Mouse (Mus musculus) limb, embryonic 15.5 days (tissue): ENCODE data around the gene Pdlim3. TPM values are rescaled to one million over a fixed set of nuclear protein-coding genes. Genes with fewer than 3 reads are reported as not detected.
"Not testable (repeated sequence)": the region's sequence is repeated elsewhere in the genome, so short reads cannot be mapped to it uniquely, and the experiment has no call there.

Experiments
- ATAC-seq: fragments of 200-750 bp; cut with Nextera tagmentation; 2 replicates; pipeline ENCODE4 v1.8.0; 2017; ENCODE audit warnings: low read depth, moderate TSS enrichment; ENCODE audit not compliant: insufficient number of reproducible peaks, low FRiP score, low TSS enrichment
- H3K27ac ChIP-seq: fragments of 300-500 bp; sonication (generic); 2 replicates; pipeline ENCODE4 v1.5.1; 2015; ENCODE audit warnings: moderate library complexity, mild to moderate bottlenecking, inconsistent platforms
- H3K27me3 ChIP-seq: fragments of 300-500 bp; sonication (generic); 2 replicates; pipeline ENCODE4 v1.6.1; 2015; ENCODE audit warnings: inconsistent platforms
- H3K36me3 ChIP-seq: fragments of 300-500 bp; sonication (generic); 2 replicates; pipeline ENCODE4 v1.6.1; 2015; ENCODE audit warnings: inconsistent platforms
- H3K4me1 ChIP-seq: fragments of 300-500 bp; sonication (generic); 2 replicates; pipeline ENCODE4 v1.6.1; 2015; ENCODE audit warnings: inconsistent platforms
- H3K4me2 ChIP-seq: fragments of 300-500 bp; sonication (generic); 2 replicates; pipeline ENCODE4 v1.6.1; 2015; ENCODE audit warnings: mild to moderate bottlenecking, inconsistent platforms
- H3K4me3 ChIP-seq: fragments of 300-500 bp; sonication (generic); 2 replicates; pipeline ENCODE4 v1.5.1; 2015; ENCODE audit warnings: mild to moderate bottlenecking, inconsistent platforms
- H3K9ac ChIP-seq: fragments of 300-500 bp; sonication (generic); 2 replicates; pipeline ENCODE4 v1.6.1; 2015; ENCODE audit warnings: inconsistent platforms
- H3K9me3 ChIP-seq: fragments of 300-500 bp; sonication (generic); 2 replicates; pipeline ENCODE4 v1.6.1; 2016; ENCODE audit warnings: inconsistent platforms
- WGBS: fragments of 180-500 bp; shearing (Covaris S2); methylation state at CpG from one replicate; pipeline ENCODE4 v1.1.7; 2015; 5-methylcytosine and 5-hydroxymethylcytosine counted together
- polyA plus RNA-seq: library from polyadenylated mRNA; unstranded; fragments of >200 nt; fragmentation: Nextera tagmentation; extraction: Ambion mirVana; gene quantifications from 2 replicates; pipeline ENCODE4 v1.2.1, GENCODE M21; 2015

The Pdlim3 gene
- polyA plus RNA-seq, result 83.4 and 124 TPM in 2 replicates

- Histone ChIP-seq H3K9me3 (no peaks in the 10 kb centered on the region), H3K27ac (peak within 1 kb of the TSS; percentile 54), H3K4me3 (peak within 1 kb of the TSS; percentile 42), H3K27me3 (peaks cover 3% of the 10 kb centered on the region; the same call in 1 of the 2 replicates), H3K4me1 (peaks cover 12% of the 10 kb centered on the region), H3K36me3 (no peaks in the 10 kb centered on the region), H3K9ac (peak within 1 kb of the TSS; percentile 41; the same call in 1 of the 2 replicates), H3K4me2 (peak within 1 kb of the TSS; percentile 74)
- under 1% methylated on average over 22 of the region's 22 CpGs for WGBS
- peak; percentile 65; the same call in 1 of the 2 replicates for ATAC-seq
These were observed at the start of gene Pdlim3 for GRCm38 (mm10) chr8:45885202-45885685. TSS of gene Pdlim3 (plus strand) at chr8:45885461.

DNA sequence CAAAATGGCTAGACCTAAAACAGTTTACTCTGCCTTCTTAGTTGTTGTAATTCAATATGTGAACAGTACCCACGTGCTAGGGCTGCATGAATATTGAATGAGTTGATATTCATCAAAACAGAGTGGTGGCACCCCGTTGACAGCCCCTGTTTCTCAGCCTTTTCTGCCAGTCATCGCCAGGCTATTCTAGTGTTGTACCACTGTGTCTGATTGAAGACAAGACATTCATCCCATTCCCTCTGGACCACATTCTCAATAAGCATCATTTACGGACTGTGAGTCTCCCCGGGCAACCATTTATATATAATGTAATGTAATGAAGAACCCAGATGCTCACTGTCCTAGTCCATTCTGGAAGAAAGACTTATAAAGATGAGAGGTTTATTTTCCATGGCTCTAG is 42.0 kb upstream of the Pdlim3 start:
- H3K9me3 ChIP-seq, result no peaks in the 10 kb centered on the region
- no peak overlapping the region for H3K4me3 ChIP-seq
- no peak overlapping the region for H3K27ac ChIP-seq
- WGBS, result 83% methylated on average over 5 of the region's 5 CpGs
- H3K4me1 ChIP-seq, result 0 out of 2 replicates have a peak, but pooled peaks cover 8% of the 10 kb centered on the region
- H3K4me2 ChIP-seq, result no peak overlapping the region
- no peaks in the 10 kb centered on the region for H3K36me3 ChIP-seq
- no peak for ATAC-seq
- H3K9ac ChIP-seq, result no peak overlapping the region
- H3K27me3 ChIP-seq, result no peaks in the 10 kb centered on the region

DNA sequence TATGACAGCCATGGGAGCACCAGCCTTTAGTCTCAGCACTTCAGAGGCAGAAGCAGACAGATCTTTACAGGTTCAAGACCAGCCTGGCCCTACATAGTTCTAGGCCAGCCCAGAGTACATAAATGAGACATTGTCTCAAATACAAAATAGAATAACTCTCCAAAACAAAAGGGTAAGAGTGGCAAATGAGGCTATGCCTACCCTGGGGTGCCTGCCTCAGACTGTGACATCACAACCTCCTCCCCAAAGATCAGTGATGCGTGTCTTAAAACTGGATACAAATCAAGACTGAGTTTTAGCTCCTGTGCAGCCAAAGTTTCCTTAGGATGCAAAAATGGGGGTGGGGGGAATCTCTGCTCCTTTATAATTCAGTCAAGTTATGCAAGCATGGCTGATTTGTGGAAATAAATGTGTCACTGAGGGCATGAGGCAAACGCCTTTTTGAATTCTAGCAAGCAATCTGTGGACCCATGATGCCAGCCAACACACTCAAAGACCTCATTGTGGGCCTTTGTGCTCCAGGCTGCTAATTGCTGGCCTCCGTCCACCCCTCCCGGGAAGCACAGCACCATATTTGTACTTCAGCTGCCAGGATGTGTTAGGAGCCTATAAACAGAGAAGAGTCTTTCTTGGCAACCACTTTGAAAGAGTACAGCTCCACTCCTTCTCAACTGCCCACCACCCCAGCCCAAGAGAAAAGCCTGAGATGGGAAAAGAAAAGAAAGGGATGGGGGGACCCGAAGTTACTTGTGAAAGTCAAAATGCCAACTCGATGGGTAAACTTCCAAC is 41.0 kb upstream of the Pdlim3 start:
- 0 out of 2 replicates have a peak, but pooled peaks have one; percentile 61 for ATAC-seq
- Histone ChIP-seq H3K9ac (no peak overlapping the region), H3K4me3 (no peak overlapping the region), H3K9me3 (no peaks in the 10 kb centered on the region), H3K36me3 (no peaks in the 10 kb centered on the region), H3K4me1 (0 out of 2 replicates have a peak, but pooled peaks cover 8% of the 10 kb centered on the region), H3K27me3 (no peaks in the 10 kb centered on the region), H3K4me2 (no peak overlapping the region), H3K27ac (no peak overlapping the region; the same call in 1 of the 2 replicates)
- 69% methylated on average over 6 of the region's 6 CpGs for WGBS

DNA sequence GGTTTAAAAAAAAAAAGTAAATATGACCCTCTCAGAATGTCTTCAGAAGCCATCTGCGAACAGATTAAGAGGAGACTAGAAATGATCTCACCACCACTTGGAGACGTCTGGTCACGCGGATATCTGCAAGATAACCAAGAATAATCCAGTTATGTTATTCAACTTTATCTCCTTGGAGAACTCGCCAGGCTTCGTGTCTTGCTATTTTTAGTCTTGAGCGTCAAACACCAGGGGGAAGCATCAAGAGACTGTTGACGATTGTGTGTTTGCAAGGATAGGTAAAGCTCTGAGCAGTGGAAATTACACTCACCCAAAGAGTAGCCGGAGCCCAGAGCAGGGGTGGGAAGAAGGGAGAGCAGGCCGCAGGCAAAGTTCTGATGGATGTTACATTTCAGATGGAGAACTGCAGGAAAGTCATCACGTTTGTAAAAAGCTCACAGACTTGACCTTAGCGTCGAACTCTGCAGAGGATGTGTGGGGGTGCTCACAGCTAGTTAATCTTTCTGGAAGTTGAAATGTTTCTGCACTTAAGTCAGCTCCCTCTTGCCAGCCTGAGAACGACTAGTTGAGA is 40.3 kb upstream of the Pdlim3 start:
- H3K9me3 ChIP-seq, result no peaks in the 10 kb centered on the region
- 62% methylated on average over 14 of the region's 14 CpGs for WGBS
- peak overlapping the region; percentile 43; the same call in 1 of the 2 replicates for H3K27ac ChIP-seq
- H3K9ac ChIP-seq, result no peak overlapping the region
- H3K4me2 ChIP-seq, result no peak overlapping the region
- ATAC-seq, result no peak
- H3K27me3 ChIP-seq, result no peaks in the 10 kb centered on the region
- no peak overlapping the region for H3K4me3 ChIP-seq
- H3K4me1 ChIP-seq, result 0 out of 2 replicates have a peak, but pooled peaks cover 8% of the 10 kb centered on the region
- no peaks in the 10 kb centered on the region for H3K36me3 ChIP-seq

DNA sequence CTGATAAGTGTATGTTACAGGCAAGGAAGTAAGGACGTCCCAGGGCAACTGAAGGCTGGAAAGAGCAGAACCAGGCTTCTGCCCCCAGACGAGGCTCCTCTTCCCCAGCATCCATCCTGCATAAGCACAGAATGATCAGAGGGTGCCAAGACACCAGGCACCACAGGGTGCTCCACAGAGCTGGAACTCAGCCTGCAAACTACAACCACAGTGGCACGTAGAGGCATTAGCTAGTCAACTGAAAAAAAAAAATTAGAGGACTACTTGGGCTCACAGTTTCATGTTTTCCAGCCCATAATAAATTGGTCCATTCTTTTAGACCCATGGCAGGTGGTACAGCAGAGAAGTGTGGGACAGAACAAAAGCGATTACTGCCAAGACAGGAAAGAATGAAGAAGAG is 39.4 kb upstream of the Pdlim3 start:
- Histone ChIP-seq H3K36me3 (no peaks in the 10 kb centered on the region), H3K4me1 (0 out of 2 replicates have a peak, but pooled peaks cover 8% of the 10 kb centered on the region), H3K27ac (no peak overlapping the region), H3K9ac (no peak overlapping the region), H3K4me3 (no peak overlapping the region), H3K27me3 (no peaks in the 10 kb centered on the region), H3K9me3 (no peaks in the 10 kb centered on the region), H3K4me2 (no peak overlapping the region)
- ATAC-seq, result no peak
- WGBS, result 77% methylated on average over 4 of the region's 4 CpGs

- 85% methylated on average over 4 of the region's 4 CpGs for WGBS
- H3K27ac ChIP-seq, result no peak overlapping the region
- no peaks in the 10 kb centered on the region for H3K36me3 ChIP-seq
- H3K27me3 ChIP-seq, result no peaks in the 10 kb centered on the region
- H3K4me2 ChIP-seq, result no peak overlapping the region
- peaks cover 16% of the 10 kb centered on the region for H3K4me1 ChIP-seq
- H3K4me3 ChIP-seq, result no peak overlapping the region
- no peaks in the 10 kb centered on the region for H3K9me3 ChIP-seq
- no peak overlapping the region for H3K9ac ChIP-seq
- no peak for ATAC-seq
These were observed 30.1 kb upstream of the Pdlim3 start for GRCm38 (mm10) chr8:45855118-45855517.

DNA sequence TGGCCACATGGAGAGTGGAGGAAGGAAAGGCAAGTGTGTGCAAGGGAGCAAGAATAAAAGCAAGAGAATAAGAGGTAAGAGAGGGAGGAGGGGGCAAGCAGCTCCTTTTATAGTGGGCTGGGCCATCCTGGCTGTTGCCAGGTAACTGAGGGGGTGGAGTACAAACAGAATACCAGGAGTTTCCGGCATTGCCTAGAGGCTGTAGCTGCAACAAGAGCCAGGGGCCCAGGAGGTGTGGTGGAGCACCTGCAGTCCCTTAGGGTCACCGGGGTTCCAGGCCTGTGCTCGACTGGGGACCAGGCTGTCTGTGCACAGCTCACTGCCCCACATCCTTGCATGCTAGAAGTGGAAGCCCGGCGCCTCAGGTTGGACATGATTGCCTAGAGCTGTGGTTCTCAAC is 27.5 kb upstream of the Pdlim3 start:
- Histone ChIP-seq H3K4me1 (peaks cover 16% of the 10 kb centered on the region), H3K36me3 (no peaks in the 10 kb centered on the region), H3K4me2 (no peak overlapping the region), H3K9ac (no peak overlapping the region), H3K4me3 (no peak overlapping the region), H3K27ac (no peak overlapping the region), H3K9me3 (no peaks in the 10 kb centered on the region), H3K27me3 (no peaks in the 10 kb centered on the region)
- no peak for ATAC-seq
- 26% methylated on average over 5 of the region's 5 CpGs for WGBS

DNA sequence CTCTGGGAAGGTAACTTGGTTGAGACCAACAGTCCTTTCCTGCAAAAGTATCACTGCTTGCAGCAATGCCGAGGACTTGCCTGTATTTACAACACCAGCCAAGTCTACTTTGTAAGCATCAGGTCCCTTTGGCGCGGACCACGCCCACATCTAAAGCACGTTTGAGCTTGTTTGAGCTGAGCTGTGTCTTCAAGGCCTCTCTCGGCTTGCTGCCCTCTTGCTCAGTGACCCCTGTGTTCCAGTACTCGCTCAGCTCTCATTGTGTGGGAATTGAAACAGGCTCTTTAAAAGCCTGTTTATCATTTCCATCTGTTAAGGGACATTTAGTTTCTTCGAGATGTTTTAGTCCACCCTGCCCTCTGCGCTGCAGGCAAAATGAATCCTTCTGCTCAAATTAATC is 26.9 kb upstream of the Pdlim3 start:
- Histone ChIP-seq H3K27ac (0 out of 2 replicates have a peak overlapping the region, but pooled peaks have one; percentile 40), H3K9me3 (no peaks in the 10 kb centered on the region), H3K36me3 (no peaks in the 10 kb centered on the region), H3K9ac (no peak overlapping the region), H3K4me1 (peaks cover 16% of the 10 kb centered on the region), H3K27me3 (no peaks in the 10 kb centered on the region), H3K4me3 (no peak overlapping the region), H3K4me2 (no peak overlapping the region)
- WGBS, result 12% methylated on average over 9 of the region's 9 CpGs
- ATAC-seq, result no peak

DNA sequence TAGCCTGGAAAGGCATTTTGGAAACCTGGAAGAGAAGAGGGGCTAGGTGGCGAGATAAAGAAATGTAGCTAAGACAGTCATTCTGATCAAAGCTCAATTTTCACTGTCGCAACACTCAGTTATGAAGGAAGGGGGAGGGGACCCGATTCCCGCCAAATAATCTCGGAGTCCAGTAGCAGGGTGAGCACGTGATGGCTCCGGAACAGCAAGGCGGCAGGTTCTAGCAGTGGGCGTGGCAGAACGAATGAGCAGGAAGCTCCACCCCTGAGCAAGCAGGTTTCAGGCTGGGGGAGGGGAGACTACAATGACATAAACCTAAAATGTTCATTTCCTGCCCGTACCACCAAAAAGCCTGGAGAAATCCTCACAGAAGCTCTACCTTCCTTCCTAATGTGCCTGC is 13.7 kb upstream of the Pdlim3 start:
- H3K4me1 ChIP-seq, result peaks cover 23% of the 10 kb centered on the region
- not testable (repeated sequence) for H3K36me3 ChIP-seq, ATAC-seq, H3K4me3 ChIP-seq, H3K9me3 ChIP-seq, H3K27me3 ChIP-seq, H3K9ac ChIP-seq, H3K4me2 ChIP-seq
- H3K27ac ChIP-seq, result peak overlapping the region; percentile 48; the same call in 1 of the 2 replicates
- WGBS, result 72% methylated on average over 11 of the region's 11 CpGs

DNA sequence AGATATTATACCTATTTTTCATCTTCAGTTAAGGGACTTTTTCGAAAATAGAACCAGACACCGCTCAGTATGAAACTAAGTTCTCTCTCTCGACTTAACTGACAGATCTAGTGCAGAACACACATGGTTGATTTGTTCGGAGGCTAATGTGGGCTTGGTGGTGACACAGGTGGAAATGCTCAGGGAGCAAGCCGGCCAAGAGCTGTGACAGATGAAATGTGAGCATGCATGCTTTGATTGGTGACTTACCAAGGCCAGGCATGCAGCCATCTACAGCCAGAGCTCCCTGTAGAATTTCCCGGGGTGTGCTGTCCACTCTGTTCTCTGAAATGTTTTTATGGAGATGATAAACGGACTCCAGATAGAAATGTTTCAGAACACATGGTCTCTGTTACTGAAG is 13.2 kb upstream of the Pdlim3 start:
- H3K4me1 ChIP-seq, result peaks cover 25% of the 10 kb centered on the region
- H3K4me2 ChIP-seq, result no peak overlapping the region
- no peak overlapping the region for H3K9ac ChIP-seq
- H3K27me3 ChIP-seq, result no peaks in the 10 kb centered on the region
- no peak overlapping the region for H3K4me3 ChIP-seq
- H3K36me3 ChIP-seq, result no peaks in the 10 kb centered on the region
- WGBS, result 48% methylated on average over 7 of the region's 7 CpGs
- H3K9me3 ChIP-seq, result no peaks in the 10 kb centered on the region
- ATAC-seq, result 0 out of 2 replicates have a peak, but pooled peaks have one; percentile 32
- H3K27ac ChIP-seq, result peak overlapping the region; percentile 48

DNA sequence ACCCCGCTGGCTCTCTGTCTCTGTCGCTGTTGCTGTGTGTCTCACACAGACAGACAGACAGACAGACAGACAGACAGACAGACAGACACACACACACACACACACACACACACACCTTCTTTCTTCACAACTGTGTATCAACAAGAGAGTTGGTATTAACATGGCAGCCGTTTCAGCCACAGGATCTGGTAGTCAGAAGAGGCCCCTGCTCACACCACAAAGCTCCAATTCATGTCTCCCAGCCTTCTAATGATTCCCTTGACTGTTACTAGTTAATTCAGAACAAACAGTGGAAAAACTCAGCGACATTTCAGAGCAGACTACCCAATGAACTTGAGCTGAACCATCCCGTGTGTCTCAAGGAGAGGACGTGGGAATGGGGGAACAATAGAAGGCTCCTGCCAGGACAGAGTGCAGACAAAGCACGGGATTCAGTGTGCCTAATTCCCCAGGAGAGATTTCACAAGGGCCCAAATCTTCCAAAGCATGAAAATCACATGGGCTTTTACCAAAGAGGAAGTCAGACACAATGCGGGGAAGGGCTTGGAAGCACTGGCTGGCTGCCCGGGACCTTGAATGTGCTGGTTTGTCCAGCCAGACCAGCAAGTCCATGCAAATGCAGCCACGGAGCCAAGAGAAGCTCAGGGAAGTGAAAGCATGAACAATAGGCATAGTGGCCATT is 10.2 kb upstream of the Pdlim3 start:
- Histone ChIP-seq H3K4me1 (peaks cover 25% of the 10 kb centered on the region), H3K4me2 (no peak overlapping the region), H3K27me3 (no peaks in the 10 kb centered on the region), H3K4me3 (no peak overlapping the region), H3K9ac (no peak overlapping the region), H3K27ac (peak overlapping the region; percentile 72), H3K9me3 (no peaks in the 10 kb centered on the region), H3K36me3 (no peaks in the 10 kb centered on the region)
- peak; percentile 66; the same call in 1 of the 2 replicates for ATAC-seq
- 36% methylated on average over 10 of the region's 10 CpGs for WGBS
